Mouse (Mus musculus) hematopoietic stem cell, adult 5-6 weeks (primary cell): ENCODE data around the gene Sema5a. TPM values are rescaled to one million over a fixed set of nuclear protein-coding genes. Genes with fewer than 3 reads are reported as not detected.
A peak's percentile ranks its signal among the peaks of the same experiment; 100 is the strongest.

Experiments
- ATAC-seq, 2 experiments: fragments of 125-278 bp in 1 of 2; replicated peaks in 1 of 2; 2 replicates each; pipeline ENCODE4 v1.8.0; 2016 to 2017; ENCODE audit warnings: inconsistent platforms in 2 of 2, mild to moderate bottlenecking in 2 of 2, moderate number of reproducible peaks in 2 of 2, low read depth in 1 of 2, moderate TSS enrichment in 1 of 2; ENCODE audit not compliant: low FRiP score in 2 of 2, poor library complexity in 2 of 2, severe bottlenecking in 2 of 2, insufficient read depth in 1 of 2, low TSS enrichment in 1 of 2
- total RNA-seq: library from RNA; stranded (forward); fragments of 172-1452, 232-1000 nt; gene quantifications from 2 replicates; pipeline ENCODE4 v1.2.3, GENCODE M21; 2017

The Sema5a gene
- total RNA-seq, 1 experiment from 2014 or later: not detected

DNA sequence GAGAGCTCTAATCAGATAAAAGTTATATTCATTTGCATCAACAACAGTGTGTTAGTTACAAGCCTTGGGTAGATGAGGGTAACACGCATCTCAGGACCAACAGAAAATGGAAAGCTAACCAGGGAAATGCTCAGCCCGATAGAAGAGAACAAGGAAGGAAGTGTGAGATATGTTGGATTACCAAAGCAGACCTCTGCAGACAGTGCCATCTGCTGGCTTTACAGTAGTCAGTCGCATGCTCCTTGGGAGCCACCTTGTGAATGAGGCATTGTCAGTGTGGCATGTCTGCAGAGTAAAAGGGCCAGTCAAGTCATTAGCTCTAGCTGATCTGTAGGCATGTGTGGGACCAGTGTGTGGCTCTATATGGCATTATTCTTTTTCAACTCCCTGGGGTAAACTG is 486.2 kb downstream of the Sema5a start:
- peak; percentile 62 to 78; a peak in 3 of 4 replicates for ATAC-seq

Other genes starting within 250 kb of the Sema5a start
- gene Tas2r119, start 67.5 kb upstream of the Sema5a start, total RNA-seq: not detected in 2 replicates